Mouse (Mus musculus): ENCODE data around the gene R3hdm2.

Gene R3hdm2

GRCm38 (mm10) chr10:127542720-127543119 lies 162.6 kb downstream of the R3hdm2 start:
- no peak for DNase-seq (ENCODE audit: low read depth, low spot score)

GRCm38 (mm10) chr10:127543916-127544315 lies 163.8 kb downstream of the R3hdm2 start:
- DNase-seq (ENCODE audit: low read depth, low spot score): no peak

GRCm38 (mm10) chr10:127544375-127544774 lies 164.2 kb downstream of the R3hdm2 start:
- no peak for DNase-seq (ENCODE audit: low read depth, low spot score)

GRCm38 (mm10) chr10:127546505-127546904 lies 166.4 kb downstream of the R3hdm2 start:
- DNase-seq (ENCODE audit: low read depth, low spot score): no peak

GRCm38 (mm10) chr10:127548236-127548635 lies 168.1 kb downstream of the R3hdm2 start:
- DNase-seq (ENCODE audit: low read depth, low spot score): no peak
